Comparison of ENCODE assay signal across 9 mouse cellular contexts in the genomic region with DNA sequence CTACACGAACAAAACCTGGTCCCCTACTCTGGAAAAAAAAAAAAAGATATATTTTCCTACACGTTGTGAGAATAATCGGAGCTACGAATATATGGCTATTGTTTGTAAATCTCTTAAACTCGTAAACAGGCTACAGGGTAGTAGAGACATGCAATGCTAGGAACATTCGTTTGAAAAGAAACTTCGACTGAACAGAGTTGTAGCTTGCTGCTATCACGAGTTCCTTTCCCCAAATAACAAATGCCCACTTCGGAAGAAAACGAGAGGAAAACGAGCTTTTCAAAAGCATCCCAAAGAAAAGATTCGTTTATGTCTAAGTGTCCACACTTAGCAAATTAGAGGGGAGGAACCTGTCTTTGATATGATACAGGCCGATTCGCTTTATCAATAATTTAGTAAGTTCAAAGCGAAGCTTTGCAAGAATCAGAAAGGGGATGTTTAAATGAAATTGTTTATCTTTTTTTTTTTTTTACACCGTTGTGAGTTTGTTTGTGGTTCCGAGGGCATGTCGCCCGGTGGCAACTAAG. TPM values are rescaled to one million over a fixed set of nuclear protein-coding genes. Genes with fewer than 3 reads are reported as not detected.
DNase-seq lines count a peak whose midpoint lies in the region; ATAC-seq and TF ChIP-seq lines count a peak whose summit lies in the region.
"Had no signal": no experiment of that assay in that cellular context is flagged by ENCODE, and none has a peak within 500 bp of the region (broad histone marks: within the 10 kb centered on the region; RNA-seq: fewer than 3 reads in every experiment).

No protein-coding gene starts in this region.

- peaks cover 7% of the 10 kb centered on the region; the same call in 1 of the 2 replicates for H3K36me3 ChIP-seq in embryonic facial prominence, embryonic 14.5 days (ENCODE audit: control insufficient read depth, insufficient read depth, low read length)
- no peaks in the 10 kb centered on the region for H3K36me3 ChIP-seq in hindbrain, embryonic 16.5 days (ENCODE audit: control insufficient read depth, insufficient read depth, low read length)
- H3K36me3 ChIP-seq in midbrain, postnatal 0 days (ENCODE audit: insufficient read depth, low read length): no peaks in the 10 kb centered on the region

- peak overlapping the region; percentile 85; the same call in 1 of the 2 replicates for H3K9ac ChIP-seq in embryonic facial prominence, embryonic 14.5 days (ENCODE audit: low read depth, low read length)
- H3K9ac ChIP-seq in hindbrain, embryonic 16.5 days (ENCODE audit: low read depth, low read length): no peak overlapping the region
- 0 out of 2 replicates have a peak overlapping the region, but pooled peaks have one; percentile 33 for H3K9ac ChIP-seq in midbrain, postnatal 0 days (replicated peaks; ENCODE audit: low read length, poor library complexity, severe bottlenecking)
- H3K9ac ChIP-seq: liver, embryonic 14.5 days had no signal

- peaks cover 38% of the 10 kb centered on the region for H3K27me3 ChIP-seq in embryonic facial prominence, embryonic 14.5 days (replicated peaks; ENCODE audit: control insufficient read depth, insufficient read depth, low read length)
- H3K27me3 ChIP-seq in hindbrain, embryonic 16.5 days (replicated peaks; ENCODE audit: control insufficient read depth, insufficient read depth, low read length): peaks cover 6% of the 10 kb centered on the region; the same call in 1 of the 2 replicates
- peaks cover 26% of the 10 kb centered on the region; the same call in 1 of the 2 replicates for H3K27me3 ChIP-seq in midbrain, postnatal 0 days (ENCODE audit: insufficient read depth, low read length)

- H3K9me3 ChIP-seq in embryonic facial prominence, embryonic 14.5 days (ENCODE audit: control insufficient read depth, low read length): no peaks in the 10 kb centered on the region
- H3K9me3 ChIP-seq in hindbrain, embryonic 16.5 days (ENCODE audit: control insufficient read depth, low read length): no peaks in the 10 kb centered on the region
- no peaks in the 10 kb centered on the region for H3K9me3 ChIP-seq in midbrain, postnatal 0 days (ENCODE audit: low read length)

- DNase-seq in kidney, adult 9 months: peak; percentile 7
- DNase-seq in kidney, postnatal 10 days: no peak
- no peak for DNase-seq in embryonic facial prominence, embryonic 14.5 days (ENCODE audit: low spot score)
- DNase-seq in midbrain, postnatal 0 days (ENCODE audit: low spot score): no peak
- no peak for DNase-seq in adrenal gland, adult 2 months
- no peak for DNase-seq in MN1 (ENCODE audit: low spot score)
- no peak for DNase-seq in adrenal gland, postnatal 10 days

- H3K4me3 ChIP-seq in embryonic facial prominence, embryonic 14.5 days (ENCODE audit: low read depth, low read length): peak overlapping the region; percentile 73
- H3K4me3 ChIP-seq in hindbrain, embryonic 16.5 days (ENCODE audit: low read length): no peak overlapping the region
- peak overlapping the region; percentile 46; the same call in 1 of the 2 replicates for H3K4me3 ChIP-seq in midbrain, postnatal 0 days (ENCODE audit: low read depth, low read length)

- peak overlapping the region; percentile 81 for H3K4me2 ChIP-seq in embryonic facial prominence, embryonic 14.5 days (ENCODE audit: low read depth, low read length)
- peak overlapping the region; percentile 86 for H3K4me2 ChIP-seq in hindbrain, embryonic 16.5 days (ENCODE audit: low read length)
- peak overlapping the region; percentile 96 for H3K4me2 ChIP-seq in midbrain, postnatal 0 days (ENCODE audit: low read depth, low read length, poor library complexity, severe bottlenecking)

- H3K4me1 ChIP-seq in embryonic facial prominence, embryonic 14.5 days (ENCODE audit: control insufficient read depth, insufficient read depth, low read length): peaks cover 25% of the 10 kb centered on the region
- peaks cover 34% of the 10 kb centered on the region for H3K4me1 ChIP-seq in hindbrain, embryonic 16.5 days (ENCODE audit: control insufficient read depth, insufficient read depth, low read depth, low read length)
- H3K4me1 ChIP-seq in midbrain, postnatal 0 days (ENCODE audit: insufficient read depth, low read length): no peaks in the 10 kb centered on the region

- ATAC-seq in embryonic facial prominence, embryonic 14.5 days (ENCODE audit: low read depth): no peak
- no peak for ATAC-seq in hindbrain, embryonic 16.5 days
- ATAC-seq in midbrain, postnatal 0 days (ENCODE audit: low FRiP score): no peak

- H3K27ac ChIP-seq in embryonic facial prominence, embryonic 14.5 days (replicated peaks; ENCODE audit: low read depth, low read length): no peak overlapping the region; the same call in 1 of the 2 replicates
- peak overlapping the region; percentile 83; the same call in 1 of the 2 replicates for H3K27ac ChIP-seq in hindbrain, embryonic 16.5 days (ENCODE audit: low read depth, low read length)
- H3K27ac ChIP-seq in midbrain, postnatal 0 days (ENCODE audit: low read depth, low read length): 0 out of 2 replicates have a peak overlapping the region, but pooled peaks have one; percentile 65
- H3K27ac ChIP-seq: liver, embryonic 14.5 days had no signal

- TF ChIP-seq CTCF in midbrain, postnatal 0 days (IDR thresholded peaks at IDR 0.05): no peak

- WGBS in embryonic facial prominence, embryonic 14.5 days: 6% methylated on average over 19 of the region's 19 CpGs
- WGBS in hindbrain, embryonic 16.5 days: 10% methylated on average over 19 of the region's 19 CpGs
- WGBS in midbrain, postnatal 0 days: 7% methylated on average over 19 of the region's 19 CpGs

RNA-seq across cellular contexts. Expression of a gene that starts 1.6 kb away (rescaled TPM):
- 48.0 and 61.8 TPM in 2 replicates for polyA plus RNA-seq in embryonic facial prominence, embryonic 14.5 days (2014; fragmentation: Nextera tagmentation; extraction: Ambion mirVana)
- polyA plus RNA-seq in hindbrain, embryonic 16.5 days (2015; fragmentation: Nextera tagmentation; extraction: Ambion mirVana): 46.1 and 53.2 TPM in 2 replicates
- total RNA-seq in midbrain, postnatal 0 days (2014; rRNA removed): 10.4 TPM in 2 replicates
- polyA plus RNA-seq in midbrain, postnatal 0 days (2015; fragmentation: Nextera tagmentation; extraction: Ambion mirVana): 35.4 and 36.5 TPM in 2 replicates
- 1 to 10 TPM; 2.0 to 4.2 TPM for total RNA-seq in adrenal gland, adult 2 months (2021)
- 2.9 and 4.0 TPM in 2 replicates for polyA plus RNA-seq in adrenal gland, adult 2 months (2012; rRNA removed)
- total RNA-seq in adrenal gland, postnatal 10 days (2021): 1 to 10 TPM; 1.7 to 1.8 TPM
